Mouse (Mus musculus) splenic B cell, adult 2 months (primary cell): ENCODE results near the gene Cdc45.

Experiments
- DNase-seq: peaks from one replicate; pipeline ENCODE4 v3.0.0-alpha.2; 2011; ENCODE audit warnings: low read depth, low spot score
- H3K27me3 ChIP-seq: 2 replicates; pipeline ENCODE4 v1.6.1; 2012; ENCODE audit warnings: mild to moderate bottlenecking, low read length, moderate library complexity, mixed read lengths; ENCODE audit not compliant: control insufficient read depth, poor library complexity, insufficient read depth, severe bottlenecking
- H3K36me3 ChIP-seq: 2 replicates; pipeline ENCODE4 v1.6.1; 2012; ENCODE audit warnings: mild to moderate bottlenecking, low read length, moderate library complexity, mixed read lengths; ENCODE audit not compliant: control insufficient read depth, poor library complexity, insufficient read depth, severe bottlenecking

Cdc45 gene

DNA sequence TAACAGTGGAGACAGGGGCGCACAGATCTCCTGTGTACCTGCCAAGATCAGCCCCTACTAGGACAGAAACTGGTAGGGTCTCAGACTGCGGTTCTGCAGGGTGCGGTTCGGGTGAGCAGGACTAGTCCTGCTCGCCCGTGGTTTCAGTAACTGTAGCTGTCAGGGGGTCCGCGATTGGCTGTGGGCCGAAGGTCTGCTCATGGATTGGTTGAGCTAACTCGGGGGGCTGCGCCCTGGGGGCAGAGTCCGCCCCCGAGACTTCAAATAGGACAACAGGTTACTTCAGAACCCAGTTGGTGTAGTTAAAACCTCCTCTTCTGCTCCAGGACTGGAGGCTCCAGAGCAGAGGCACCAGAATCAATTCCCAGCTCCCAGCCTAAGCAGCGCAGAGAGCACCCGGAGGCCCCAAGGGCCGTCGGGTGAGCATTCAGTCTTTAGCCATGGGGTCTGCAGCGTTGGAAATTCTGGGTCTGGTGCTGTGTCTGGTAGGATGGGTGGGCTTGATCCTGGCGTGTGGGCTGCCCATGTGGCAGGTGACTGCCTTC, 35.2 kb downstream of the Cdc45 start, which contains the start of gene Cldn5:
TSS of gene Cldn5 (plus strand) at position 292 of the 545 bp plus-strand sequence.
- no peak for DNase-seq
- Histone ChIP-seq H3K27me3 (no peaks in the 10 kb centered on the region), H3K36me3 (no peaks in the 10 kb centered on the region)

DNA sequence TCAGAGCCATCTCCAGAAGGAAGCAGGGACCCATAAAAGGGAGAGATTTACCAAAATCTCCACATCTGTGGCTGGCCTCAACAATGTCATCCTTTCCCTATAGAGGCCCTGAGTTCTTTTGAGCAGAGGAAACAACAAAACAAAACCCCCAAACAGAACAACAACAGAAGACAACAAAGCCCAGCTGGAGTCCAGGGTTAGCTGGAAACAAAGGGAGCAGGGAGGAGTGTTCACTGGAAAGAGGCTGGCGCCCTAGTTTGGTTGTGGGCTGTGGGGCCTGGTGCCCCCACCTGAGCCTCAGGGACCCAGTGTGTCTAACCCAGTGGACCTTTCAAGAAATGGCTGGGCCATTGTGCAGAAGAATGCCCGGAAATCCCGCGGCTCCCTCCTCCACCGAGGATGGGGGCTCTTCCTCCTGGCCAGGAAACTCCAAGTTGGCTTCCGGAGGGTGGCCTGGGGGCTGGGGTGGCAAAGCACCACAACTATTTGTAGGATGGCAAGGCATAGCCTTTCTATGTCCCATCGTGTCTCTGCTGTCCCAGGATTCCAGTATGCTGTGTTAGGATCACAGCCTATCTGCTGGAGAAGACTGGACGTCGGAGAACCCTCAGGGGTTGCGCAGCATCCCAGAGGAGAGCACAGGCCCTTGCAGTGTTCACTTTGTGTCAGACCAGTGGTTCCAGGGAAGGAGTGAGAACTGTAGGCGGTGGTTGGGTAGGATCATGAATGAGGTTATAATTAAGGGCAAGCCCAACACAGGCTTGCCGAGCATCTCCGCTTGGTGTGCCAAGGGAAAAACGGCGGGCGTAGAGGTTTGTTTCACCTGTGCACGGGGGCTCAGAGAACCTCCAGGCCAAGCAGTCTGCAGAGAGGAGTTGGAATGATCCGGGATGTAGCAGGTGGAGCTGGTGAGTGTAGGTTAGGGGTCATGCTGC, 35.9 kb downstream of the Cdc45 start:
- no peak for DNase-seq
- Histone ChIP-seq H3K36me3 (no peaks in the 10 kb centered on the region), H3K27me3 (no peaks in the 10 kb centered on the region)

DNA sequence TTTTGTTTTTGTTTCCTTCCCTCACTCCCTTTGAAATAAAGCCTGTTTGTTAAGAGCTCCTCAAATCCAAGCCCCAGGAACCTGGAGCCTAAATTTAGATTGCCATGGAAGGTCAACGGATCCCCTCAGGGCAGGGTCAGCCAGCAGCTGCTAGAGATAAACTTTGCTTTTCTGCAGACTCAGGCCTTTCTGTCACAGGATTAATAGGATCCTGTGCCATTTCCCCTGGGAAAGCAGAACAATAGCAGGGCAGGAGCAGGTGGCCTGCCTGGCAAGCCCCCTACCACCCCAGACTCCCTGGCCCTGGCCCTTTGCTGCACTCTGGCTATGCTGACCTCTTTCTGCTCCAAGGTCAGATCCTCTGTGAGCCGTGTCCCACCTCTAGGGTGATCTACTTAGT, 37.9 kb downstream of the Cdc45 start:
- H3K36me3 ChIP-seq: no peaks in the 10 kb centered on the region
- no peaks in the 10 kb centered on the region for H3K27me3 ChIP-seq
- no peak for DNase-seq

DNA sequence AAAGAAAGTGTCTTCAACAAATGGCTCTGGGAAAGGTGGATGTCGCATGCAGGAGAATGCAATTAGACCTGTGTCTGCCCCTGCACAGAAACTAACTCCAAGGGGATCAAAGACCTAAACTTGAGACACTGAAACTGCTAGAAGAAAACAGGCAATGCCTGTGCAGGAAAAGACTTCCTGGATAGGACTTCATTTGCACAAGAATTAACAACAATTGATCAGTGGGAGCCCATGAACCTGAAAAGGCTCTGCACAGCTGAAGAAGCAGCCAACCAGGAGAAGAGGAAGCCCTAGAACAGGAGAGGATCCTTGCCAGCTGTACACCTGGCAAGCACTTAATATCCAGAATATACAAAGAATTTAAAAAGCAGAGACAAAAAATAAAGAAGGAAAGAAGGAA, 42.3 kb downstream of the Cdc45 start:
- DNase-seq: no peak
- no peaks in the 10 kb centered on the region for H3K27me3 ChIP-seq

DNA sequence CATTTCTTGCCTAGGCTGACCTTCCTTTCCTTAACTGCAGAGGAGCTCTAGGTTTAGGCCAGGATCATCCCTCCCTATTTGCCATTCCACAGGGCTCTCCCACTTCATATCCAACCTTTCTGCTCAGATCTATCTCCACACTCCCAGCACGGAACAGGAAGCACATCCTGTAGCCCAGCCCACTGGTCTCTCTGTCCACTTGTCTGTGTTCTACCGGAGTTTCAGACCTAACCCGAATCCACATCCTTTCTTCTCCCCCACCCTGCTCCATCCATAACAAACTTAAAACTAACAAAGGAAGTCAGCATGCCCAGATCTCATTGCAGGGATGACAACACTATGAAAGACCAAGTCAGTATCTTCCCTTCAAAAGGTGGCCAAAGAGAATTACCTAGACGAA, 45.4 kb downstream of the Cdc45 start:
- no peak for DNase-seq
- H3K27me3 ChIP-seq: no peaks in the 10 kb centered on the region
- H3K36me3 ChIP-seq: no peaks in the 10 kb centered on the region

More for the DNA sequence above, 42.3 kb downstream of the Cdc45 start:
- H3K36me3 ChIP-seq: no peaks in the 10 kb centered on the region

DNA sequence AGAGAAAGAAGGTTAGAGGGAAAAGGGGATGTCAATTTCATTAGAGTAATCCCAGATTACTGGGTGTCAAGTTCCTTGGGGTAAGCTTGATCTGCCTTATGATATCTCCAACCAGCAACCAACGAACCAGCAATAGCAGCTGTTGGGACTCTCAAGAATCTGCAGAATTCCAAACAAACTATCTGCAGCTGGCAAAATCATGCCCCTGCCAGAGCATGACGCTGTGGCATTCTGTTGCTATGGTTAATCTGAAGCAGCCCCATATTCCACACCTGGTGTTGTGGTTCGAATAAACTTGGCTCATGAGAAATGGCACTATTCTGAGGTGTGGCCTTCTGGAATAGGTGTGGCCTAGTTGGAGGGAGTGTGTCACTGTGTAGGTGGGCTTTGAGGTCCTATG, 48.8 kb downstream of the Cdc45 start:
- no peak for DNase-seq
- Histone ChIP-seq H3K36me3 (no peaks in the 10 kb centered on the region), H3K27me3 (no peaks in the 10 kb centered on the region)

DNA sequence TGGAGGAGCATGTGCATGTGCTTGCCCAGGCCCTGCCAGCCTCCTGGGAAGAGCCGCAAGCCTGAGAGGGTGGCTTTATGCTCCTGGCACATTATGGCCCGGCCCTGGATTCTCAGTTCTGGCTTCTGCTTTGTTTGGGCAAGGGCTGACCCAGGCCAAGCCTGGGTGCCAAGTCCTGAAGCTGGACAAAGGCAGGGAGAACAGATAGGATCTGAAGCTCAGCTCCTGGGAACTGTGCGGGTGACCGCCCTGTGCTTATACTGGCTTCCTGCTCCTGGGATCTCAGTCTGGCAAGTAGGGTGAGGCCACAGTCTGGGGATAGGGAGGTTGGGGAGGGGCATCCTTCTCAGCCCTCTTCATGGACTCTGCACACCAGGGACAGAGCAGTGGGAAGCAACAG, 50.1 kb downstream of the Cdc45 start:
- Histone ChIP-seq H3K36me3 (no peaks in the 10 kb centered on the region), H3K27me3 (no peaks in the 10 kb centered on the region)
- DNase-seq: no peak

DNA sequence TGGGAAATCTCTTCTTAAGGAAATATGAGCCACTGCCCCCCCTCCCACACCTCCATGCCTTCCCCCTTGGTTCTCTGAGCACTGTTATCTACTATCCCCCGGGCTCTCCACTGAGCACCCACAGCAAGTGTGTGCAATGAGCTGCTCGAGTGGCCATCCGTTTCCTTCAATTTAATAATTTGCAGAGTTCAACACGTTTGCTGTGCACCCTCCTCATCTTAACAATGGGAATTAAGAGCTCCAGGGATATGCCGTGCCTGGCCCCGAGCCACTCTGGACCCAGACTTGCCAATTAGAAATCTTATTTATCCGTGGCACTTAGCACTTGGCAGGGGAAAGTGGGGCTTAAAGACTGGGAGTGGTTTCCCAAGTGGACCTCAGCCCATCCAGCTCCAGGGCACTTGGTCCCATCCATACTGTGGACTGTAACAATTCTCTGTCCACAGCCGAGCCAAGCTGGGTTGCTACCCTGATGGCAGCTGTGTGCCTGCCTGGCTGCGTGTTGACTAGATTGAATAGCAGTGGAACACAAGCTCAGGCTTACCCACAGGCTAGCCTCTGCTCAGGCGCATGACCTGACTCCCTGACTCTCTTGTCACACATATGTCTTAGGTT, 59.8 kb downstream of the Cdc45 start:
- Histone ChIP-seq H3K36me3 (no peaks in the 10 kb centered on the region), H3K27me3 (no peaks in the 10 kb centered on the region)
- DNase-seq: no peak

DNA sequence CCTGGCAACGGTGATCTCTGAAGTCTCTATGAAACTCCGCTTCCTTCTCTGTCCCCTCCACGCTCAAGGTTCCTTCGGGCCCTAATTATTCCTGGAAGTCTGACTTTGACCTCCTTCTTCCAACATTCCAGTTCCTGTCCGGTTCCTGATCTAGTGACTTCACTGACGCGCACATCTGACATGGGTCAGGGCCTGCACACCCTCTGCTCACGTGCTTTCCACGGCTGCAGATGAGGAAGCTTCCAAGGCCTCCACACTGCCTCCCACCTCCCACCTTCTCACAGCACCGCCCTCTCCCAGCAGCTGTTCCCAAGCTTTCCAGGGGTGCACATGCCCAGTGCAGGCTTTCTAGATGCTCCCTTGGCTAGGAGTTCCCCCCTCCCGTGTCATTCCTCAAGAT, 60.7 kb downstream of the Cdc45 start:
- DNase-seq: no peak
- H3K36me3 ChIP-seq: no peaks in the 10 kb centered on the region
- no peaks in the 10 kb centered on the region for H3K27me3 ChIP-seq

DNA sequence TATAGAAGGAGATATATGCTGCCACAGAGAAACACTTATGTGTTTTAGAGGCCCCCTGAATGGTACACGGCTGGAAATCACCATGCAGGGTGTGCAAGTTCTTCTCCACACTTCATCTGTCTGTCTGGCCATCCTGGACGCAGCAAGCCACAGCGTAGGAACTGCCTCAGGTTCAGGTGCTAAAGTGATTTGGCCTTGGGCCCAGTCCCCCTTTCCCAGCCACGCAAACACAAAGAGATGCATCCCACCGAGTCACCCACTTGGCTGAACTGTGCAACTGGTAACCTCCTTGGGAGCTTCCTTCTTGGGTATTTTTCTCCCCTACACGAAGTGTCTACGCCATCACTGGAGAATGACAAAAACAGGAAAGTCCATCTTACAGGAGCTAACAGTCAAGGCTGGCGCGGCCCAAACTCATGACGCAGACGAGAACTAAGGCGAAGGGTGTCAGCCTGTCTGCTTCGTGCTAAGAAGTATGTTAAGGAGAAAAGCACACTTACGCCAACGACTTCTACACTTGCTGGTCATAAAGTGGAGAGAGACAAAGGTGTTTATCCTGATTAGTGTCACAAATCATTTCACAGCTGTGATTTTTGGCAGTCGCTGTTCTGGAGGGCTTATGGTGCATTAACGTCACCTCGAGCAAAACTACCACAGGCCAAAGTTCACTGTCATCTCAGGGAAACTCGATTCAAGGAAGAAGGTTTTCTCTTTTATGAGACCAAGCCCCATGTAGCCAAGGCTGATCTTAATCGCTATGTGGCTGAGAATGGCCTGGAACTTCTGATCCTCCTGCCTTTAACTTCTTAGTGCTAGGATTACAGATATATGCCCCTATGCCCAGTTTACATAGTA, 65.3 kb downstream of the Cdc45 start:
- no peak for DNase-seq
- Histone ChIP-seq H3K27me3 (no peaks in the 10 kb centered on the region), H3K36me3 (no peaks in the 10 kb centered on the region)

DNA sequence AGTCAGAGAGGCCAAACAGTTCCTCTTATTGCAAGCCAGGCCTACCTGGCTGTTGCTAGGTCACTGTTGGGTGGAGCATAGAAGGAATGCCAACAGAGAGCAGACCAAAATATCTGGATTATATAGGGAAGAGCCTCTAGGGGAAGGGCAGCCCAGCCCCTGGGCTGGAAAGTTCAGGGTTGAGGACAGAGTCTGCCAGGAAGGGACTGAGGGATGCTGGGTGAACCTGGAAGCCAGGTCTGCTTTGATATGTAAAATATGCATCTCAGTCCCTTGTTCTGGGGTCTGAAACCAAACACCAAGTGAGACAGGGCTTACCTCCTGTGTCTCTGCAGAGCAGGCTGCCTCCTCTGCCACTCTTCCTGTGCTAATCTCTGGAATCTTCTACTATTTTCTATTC, 73.5 kb downstream of the Cdc45 start:
- DNase-seq: no peak
- Histone ChIP-seq H3K27me3 (peaks cover 1% of the 10 kb centered on the region; the same call in 1 of the 2 replicates), H3K36me3 (no peaks in the 10 kb centered on the region)

DNA sequence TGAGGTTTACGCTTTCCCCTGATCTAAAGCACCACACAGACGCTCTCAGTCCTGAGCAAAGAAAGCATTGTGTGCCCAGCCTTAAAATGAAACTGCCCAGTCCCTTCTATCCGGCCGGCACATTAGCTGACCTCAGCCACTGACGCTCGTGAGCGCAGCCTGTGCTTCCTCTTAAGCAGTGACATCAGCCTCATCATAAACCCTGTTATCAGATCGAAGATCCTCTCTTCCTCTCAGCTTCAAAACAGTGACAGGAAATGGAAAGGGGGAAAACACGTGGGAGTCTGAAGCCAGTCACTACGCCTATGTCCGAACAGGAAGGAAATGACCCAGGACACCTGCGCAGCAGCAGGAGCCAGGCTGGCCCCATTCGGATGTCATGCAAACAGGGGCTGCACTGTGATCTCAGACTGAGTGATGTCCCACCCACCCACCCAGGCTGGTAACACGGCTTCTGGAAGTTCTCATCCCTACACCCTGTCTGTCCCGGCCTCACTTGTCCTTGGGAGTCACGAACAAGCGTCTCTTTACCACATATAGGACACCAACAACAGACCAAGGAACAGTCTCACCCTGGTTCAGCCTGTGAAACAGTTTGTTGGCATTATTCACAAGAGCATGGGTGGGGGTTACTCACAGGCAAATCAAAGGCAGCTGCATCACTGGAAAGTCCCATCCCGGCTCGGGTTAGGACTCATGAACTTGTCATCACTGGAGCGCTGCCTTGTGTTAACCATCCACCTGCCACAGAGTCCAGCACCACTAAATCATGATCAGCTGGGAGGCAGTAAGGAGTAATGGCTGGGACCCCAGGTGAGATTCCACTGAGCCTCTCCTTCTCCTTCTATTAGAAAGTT, 78.5 kb downstream of the Cdc45 start:
- no peaks in the 10 kb centered on the region for H3K36me3 ChIP-seq
- DNase-seq: peak; percentile 5
- H3K27me3 ChIP-seq: peaks cover 1% of the 10 kb centered on the region; the same call in 1 of the 2 replicates

DNA sequence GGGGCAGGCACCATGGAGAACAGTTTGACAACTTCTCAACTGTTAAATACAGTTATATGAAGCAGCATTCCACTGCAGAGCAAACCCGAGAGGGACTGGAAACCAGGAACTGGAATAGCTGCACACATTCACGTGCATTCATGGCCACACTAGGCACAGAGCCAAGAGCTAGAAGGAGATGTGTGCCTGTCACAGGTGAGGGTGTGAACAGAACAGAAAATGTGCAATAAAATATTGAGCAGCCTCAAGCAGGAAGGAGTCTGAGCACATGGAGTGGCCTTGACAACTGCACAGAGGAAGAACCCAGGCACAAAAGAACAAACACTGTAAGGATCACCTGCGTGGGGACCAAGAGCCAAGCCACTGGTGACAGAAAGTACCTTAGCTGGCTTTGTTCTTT, 81.1 kb downstream of the Cdc45 start:
- peaks cover 1% of the 10 kb centered on the region; the same call in 1 of the 2 replicates for H3K27me3 ChIP-seq
- DNase-seq: no peak
- H3K36me3 ChIP-seq: no peaks in the 10 kb centered on the region
